Mouse (Mus musculus) forebrain, embryonic 10.5 days (tissue): ENCODE measurements around the gene Fbxo44. TPM values are rescaled to one million over a fixed set of nuclear protein-coding genes. Genes with fewer than 3 reads are reported as not detected.

Source experiments
- microRNA-seq: library from miRNA; unstranded; fragments of <30 nt; microRNA quantifications from one replicate; pipeline ENCODE4, GENCODE M21; 2017
- polyA plus RNA-seq: library from polyadenylated mRNA; unstranded; fragments of >200 nt; fragmentation: Nextera tagmentation; extraction: Ambion mirVana; gene quantifications from 2 replicates; pipeline ENCODE4 v1.2.1, GENCODE M21; 2016

Fbxo44 gene
- polyA plus RNA-seq, 1 experiment from 2014 or later = 34.4 TPM

Small RNA genes lying within 50 kb of the gene (microRNA-seq; reads per million reads assigned to microRNA genes)
- gene Mir7022 = not detected

Other genes starting within 250 kb of the Fbxo44 start
- 20.9 and 23.0 TPM in 2 replicates for gene Plod1, start 223.7 kb downstream of the Fbxo44 start, polyA plus RNA-seq
- gene 2510039O18Rik, start 219.6 kb downstream of the Fbxo44 start, polyA plus RNA-seq = 9.0 and 9.2 TPM in 2 replicates
- gene Nppb, start 174.7 kb downstream of the Fbxo44 start, polyA plus RNA-seq = not detected in 2 replicates
- gene Nppa, start 159.8 kb downstream of the Fbxo44 start, polyA plus RNA-seq = 0.31 TPM in 1 of 2 replicates, not detected in the other
- 13.4 and 14.2 TPM in 2 replicates for gene Clcn6, start 121.7 kb downstream of the Fbxo44 start, polyA plus RNA-seq
- gene Mthfr, start 121.4 kb downstream of the Fbxo44 start, polyA plus RNA-seq = 27.7 and 30.1 TPM in 2 replicates
- gene Agtrap, start 72.5 kb downstream of the Fbxo44 start, polyA plus RNA-seq = 19.4 TPM in 2 replicates
- 61.8 and 64.5 TPM in 2 replicates for gene Mad2l2, start 30.1 kb downstream of the Fbxo44 start, polyA plus RNA-seq
- gene Draxin, start 29.8 kb downstream of the Fbxo44 start, polyA plus RNA-seq = 1.6 and 2.2 TPM in 2 replicates
- gene Fbxo6, start 8.3 kb downstream of the Fbxo44 start, polyA plus RNA-seq = 8.4 and 10.4 TPM in 2 replicates
- gene Fbxo2, start 139 bp upstream of the Fbxo44 start, polyA plus RNA-seq = 0.97 and 1.4 TPM in 2 replicates
- gene Disp3, start 127.5 kb upstream of the Fbxo44 start, polyA plus RNA-seq = 1.2 and 2.1 TPM in 2 replicates